Mouse (Mus musculus): ENCODE measurements around the gene Bri3.

Gene Bri3

DNA sequence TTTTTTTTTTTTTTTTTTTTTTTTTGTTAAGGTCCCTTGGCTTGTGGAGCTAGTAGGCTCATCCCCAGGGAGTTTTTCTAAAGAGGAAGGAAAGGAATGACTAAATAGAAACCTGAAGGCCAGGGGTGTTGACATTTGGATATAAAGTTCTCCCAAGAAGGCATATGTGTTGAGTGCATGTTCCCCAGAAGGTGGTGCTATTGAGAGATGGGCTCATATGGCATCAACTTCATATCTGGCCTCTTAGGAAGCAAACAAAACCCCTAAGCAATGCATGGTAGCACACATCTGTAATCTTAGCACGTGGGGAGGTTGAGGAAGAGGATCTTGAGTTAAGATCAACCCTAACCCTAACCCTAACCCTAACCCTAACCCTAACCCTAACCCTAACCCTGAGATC, 12.8 kb upstream of the Bri3 start:
- in situ Hi-C loops (cut with MboI, MseI), result loop anchor here in 1 of 2 experiments (25.0 kb wide), 1 partner anchor 1981 kb away; the partner anchor contains the start of gene Rnf6

DNA sequence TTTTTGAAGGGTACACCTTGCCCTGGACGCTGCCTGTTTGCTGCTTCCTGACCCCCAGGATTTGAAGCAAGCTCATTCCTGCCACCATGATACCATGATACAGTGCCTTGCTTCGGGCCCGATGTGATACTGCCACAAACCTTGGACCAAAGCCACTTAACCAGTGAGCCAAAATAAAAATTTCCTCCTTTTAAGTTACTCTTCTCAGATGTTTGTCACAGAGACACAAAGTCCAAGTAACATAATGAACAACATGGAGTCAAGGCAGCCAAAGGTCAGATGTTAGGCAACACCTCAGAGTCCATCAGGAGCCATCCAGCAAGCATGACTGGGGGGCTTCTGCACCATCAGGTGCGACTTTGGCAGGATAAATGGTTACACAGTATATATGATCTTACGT, 11.7 kb upstream of the Bri3 start:
- in situ Hi-C loops (cut with MboI, MseI), result loop anchor here in 1 of 2 experiments (25.0 kb wide), 1 partner anchor 1980 kb away; the partner anchor contains the start of gene Rnf6

DNA sequence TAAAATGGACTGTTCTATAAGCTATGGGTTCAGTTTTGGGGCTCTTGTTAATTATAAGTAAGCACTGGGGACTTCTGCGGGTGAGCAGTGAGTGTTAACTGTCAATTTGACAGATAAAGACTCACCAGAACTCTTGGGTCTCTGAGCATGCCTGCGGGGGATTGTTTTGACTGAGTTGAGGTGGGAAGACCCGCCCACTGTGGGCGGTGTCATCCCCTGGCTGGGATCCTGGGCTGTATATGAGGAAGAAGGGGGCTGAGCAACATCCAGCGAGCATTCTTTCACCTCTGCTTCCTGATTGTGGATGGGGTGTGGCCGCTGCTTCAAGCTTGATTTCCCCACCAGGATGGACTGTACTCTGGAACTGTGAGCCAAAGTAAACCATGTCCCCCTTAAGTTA, 10.0 kb upstream of the Bri3 start:
- in situ Hi-C loops (cut with MboI, MseI), result loop anchor here in 1 of 2 experiments (25.0 kb wide), 1 partner anchor 1978 kb away; the partner anchor contains the start of gene Rnf6

DNA sequence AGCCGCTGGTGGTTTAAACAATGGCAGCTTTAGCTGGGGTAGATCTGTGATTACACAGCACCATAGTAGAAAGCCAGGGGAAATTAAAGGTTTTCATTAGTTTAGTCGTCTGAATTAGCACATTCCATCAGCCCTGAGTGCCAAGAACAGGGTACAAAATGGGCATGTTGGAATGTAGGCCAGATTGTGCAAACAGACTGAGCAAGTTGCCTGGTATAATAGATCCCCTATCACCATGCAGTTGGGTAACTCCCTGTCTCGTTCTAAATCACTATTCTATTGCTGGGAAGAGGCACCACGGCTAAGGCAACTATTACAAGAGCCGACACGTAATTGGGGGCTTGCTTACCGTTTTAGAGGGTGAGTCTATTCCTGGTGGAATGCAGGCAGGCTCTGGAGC, 9.5 kb upstream of the Bri3 start:
- in situ Hi-C loops (cut with MboI, MseI), result loop anchor here in 1 of 2 experiments (25.0 kb wide), 1 partner anchor 1978 kb away; the partner anchor contains the start of gene Rnf6

DNA sequence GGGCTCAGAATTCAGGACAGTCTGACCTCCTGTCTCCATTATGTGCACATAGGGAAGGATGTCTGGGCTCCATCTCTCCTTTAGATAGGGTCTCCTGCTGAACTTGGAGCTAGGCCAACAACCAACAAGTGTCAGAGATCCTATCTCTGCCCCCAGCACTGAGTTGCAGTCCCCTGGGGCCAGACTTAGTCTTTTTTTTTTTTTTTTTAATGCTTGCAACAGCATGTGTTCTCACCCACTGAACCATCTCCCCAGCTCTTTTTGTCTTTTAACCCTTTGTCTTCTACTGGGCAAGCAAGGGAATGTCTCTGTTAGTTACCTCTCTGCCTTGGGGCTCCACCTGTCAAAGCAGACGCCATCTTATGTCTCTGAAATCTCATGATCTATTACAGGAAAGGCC, 5.3 kb upstream of the Bri3 start:
- in situ Hi-C loops (cut with MboI, MseI), result loop anchor here in 1 of 2 experiments (25.0 kb wide), 1 partner anchor 1973 kb away; the partner anchor contains the start of gene Rnf6

DNA sequence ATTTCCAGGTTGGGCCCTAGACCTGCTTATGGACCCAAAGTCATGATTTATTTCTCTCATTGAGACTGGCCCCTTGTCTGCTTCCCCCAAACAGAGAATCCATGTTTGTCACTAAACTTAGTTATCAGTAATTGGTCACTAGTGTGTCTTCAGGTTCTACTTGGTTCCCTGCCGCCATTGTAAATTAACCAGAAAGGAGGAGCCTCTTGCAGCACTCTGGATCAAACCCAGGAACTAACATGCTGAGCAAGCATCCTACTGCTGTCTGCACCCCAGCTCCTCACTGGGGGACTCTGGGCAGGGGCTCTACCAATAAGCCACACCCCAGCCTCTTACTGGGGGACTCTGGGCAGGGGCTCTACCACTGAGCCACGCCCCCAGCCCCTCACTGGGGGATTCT, 1.4 kb downstream of the Bri3 start:
- in situ Hi-C loops (cut with MboI, MseI), result loop anchor here in 1 of 2 experiments (25.0 kb wide), 1 partner anchor 1967 kb away; the partner anchor contains the start of gene Rnf6

DNA sequence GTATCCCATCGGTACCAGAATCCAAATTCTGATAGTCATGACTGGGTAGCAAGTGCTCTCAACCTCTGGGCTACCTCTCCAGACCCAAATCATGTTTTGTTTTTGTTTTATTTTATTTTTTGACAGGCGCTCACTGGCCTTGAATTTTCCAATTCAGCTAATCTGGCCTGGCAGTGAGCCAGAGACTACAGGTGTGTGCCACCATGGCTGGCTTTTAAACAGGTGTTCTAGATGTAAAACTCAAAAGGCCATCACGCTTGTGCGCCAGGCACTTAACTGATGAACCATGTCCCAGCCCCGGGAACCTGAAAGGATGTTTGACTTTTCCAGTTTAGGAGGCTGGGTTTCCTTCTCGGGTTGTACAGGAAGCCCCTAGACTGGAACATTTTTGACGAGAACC, 2.4 kb downstream of the Bri3 start:
- in situ Hi-C loops (cut with MboI, MseI), result loop anchor here in 1 of 2 experiments (25.0 kb wide), 1 partner anchor 1966 kb away; the partner anchor contains the start of gene Rnf6

DNA sequence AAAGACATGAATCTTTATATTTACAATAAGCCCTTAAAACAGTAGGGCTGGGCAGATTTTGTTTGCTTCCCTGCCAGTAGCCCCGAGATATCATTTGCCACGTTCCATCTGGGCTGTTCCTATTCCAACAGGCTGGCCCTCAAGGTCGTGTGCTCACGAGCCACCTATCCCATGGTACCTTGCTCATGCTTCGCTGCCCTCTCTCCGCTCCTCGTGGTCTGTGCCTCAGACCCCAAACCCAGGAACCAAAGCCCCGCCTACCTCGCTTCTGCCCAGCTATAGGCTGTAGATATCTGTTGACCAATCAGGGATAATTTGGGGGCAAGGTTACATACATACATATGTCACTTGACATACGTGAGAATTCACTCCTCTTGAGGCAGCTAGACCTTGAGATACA, 3.1 kb downstream of the Bri3 start:
- in situ Hi-C loops (cut with MboI, MseI), result loop anchor here in 1 of 2 experiments (25.0 kb wide), 1 partner anchor 1965 kb away; the partner anchor contains the start of gene Rnf6

DNA sequence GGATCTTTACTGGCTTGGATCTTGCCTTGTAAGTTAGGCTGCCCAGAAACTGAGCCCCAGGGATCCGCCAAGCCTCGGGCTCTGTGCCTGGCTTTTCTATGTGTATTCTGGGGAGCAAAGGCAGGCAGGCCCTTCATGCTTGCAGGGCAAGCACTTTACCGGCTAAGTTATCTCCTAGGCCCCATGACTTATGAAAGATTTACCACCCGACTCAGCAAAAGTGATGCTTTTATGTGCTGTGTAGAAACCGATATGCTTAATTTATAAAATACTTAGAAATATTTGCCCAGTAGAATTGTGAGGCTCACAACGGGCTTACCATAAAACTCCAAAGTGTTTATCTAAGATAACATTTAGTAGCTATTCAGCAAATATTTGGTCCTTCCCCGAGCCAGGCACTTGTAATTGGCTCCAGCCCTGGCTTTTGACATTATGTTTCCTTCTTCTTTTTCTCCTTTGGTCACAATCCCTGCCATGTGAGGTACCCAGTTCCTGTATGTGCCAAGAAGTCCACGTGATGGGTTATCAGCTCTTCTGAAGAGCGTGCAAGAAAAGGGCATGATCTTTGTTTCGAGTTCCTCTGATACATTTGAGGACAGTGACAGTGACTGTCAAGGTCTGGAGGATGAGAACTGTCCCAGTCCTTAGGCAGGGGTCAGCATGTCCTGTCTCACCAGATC, 3.8 kb downstream of the Bri3 start:
- in situ Hi-C loops (cut with MboI, MseI), result loop anchor here in 1 of 2 experiments (25.0 kb wide), 1 partner anchor 1964 kb away; the partner anchor contains the start of gene Rnf6

DNA sequence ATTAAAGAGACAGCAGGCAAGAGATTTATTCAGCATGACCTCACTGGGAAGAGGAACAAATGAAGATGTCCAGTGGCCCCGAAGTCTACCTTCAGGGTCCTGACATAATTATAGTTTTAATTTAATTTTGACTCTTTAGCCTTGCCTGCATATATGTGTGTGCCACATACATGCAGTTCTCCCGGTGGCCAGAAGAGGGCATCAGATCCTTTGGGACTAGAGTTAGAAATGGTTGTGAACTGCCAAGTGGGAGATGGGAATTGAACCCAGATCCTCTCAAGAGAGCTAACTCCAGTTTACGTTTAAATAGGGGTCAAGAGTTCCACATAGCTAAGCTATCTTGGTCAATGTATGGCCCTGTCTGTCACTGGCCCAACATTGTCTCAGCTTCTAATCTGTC, 5.6 kb downstream of the Bri3 start:
- in situ Hi-C loops (cut with MboI, MseI), result loop anchor here (10.0 to 25.0 kb wide), 3 partner anchors 105 to 1962 kb away; partner anchors contain the start of genes Baiap2l1 (in 1 of the 2) and Rnf6 (in 1 of the 2)

DNA sequence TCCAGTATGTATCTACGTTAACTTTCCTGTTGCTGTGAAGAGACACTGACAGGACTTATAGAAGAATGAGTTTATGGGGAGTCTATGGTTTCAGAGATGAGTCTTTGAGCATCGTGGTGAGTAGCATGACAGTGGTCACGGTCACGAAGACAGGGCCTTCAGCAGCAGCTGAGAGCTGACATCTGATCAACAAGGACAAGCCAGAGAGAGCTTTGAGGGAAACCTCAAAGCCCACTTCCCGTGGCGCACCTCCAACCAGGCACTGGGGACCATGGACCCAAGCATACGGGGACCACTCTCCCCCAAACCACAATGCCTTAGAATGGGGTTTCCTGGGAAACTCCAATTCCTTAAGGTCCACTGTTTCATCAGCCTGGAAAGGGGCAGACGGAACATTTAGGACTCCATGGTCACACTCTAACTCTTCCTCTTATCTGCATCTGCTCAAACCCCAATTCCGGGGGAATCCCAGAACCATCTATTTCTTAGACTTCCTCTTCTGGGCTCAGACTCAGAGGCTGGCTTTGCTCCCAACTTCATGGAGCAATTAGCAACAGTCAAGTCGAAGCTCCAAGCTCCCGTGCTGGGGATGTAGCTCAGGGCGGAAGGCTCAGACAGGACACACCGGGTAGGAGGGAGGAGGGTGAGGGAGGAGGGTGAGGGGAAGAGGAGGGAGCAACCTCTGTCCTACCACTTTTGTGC, 7.8 kb downstream of the Bri3 start:
- in situ Hi-C loops (cut with MboI, MseI), result loop anchor here (10.0 kb wide), 2 partner anchors 103 to 493 kb away; partner anchors contain the start of gene Baiap2l1 (in 1 of the 2)

DNA sequence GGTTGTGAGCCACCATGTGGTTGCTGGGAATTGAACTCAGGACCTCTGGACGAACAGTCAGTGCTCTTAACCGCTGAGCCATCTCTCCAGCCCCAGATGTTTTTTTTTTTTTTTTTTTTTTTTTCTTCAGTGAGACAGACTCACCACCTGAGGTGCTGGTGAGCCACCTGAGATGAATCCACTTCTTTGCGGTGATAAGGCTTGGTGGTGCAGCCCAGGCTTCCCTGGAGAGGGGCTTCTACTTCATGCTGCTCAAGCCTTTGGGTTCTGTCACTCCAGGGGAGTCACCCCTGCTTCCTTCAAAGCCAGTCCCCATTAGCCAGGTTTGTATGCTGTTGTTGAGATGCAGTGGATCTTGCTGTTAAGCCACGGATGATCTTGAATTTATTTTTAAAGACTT, 9.0 kb downstream of the Bri3 start:
- in situ Hi-C loops (cut with MboI, MseI), result loop anchor here (10.0 kb wide), 2 partner anchors 102 to 492 kb away; partner anchors contain the start of gene Baiap2l1 (in 1 of the 2)

DNA sequence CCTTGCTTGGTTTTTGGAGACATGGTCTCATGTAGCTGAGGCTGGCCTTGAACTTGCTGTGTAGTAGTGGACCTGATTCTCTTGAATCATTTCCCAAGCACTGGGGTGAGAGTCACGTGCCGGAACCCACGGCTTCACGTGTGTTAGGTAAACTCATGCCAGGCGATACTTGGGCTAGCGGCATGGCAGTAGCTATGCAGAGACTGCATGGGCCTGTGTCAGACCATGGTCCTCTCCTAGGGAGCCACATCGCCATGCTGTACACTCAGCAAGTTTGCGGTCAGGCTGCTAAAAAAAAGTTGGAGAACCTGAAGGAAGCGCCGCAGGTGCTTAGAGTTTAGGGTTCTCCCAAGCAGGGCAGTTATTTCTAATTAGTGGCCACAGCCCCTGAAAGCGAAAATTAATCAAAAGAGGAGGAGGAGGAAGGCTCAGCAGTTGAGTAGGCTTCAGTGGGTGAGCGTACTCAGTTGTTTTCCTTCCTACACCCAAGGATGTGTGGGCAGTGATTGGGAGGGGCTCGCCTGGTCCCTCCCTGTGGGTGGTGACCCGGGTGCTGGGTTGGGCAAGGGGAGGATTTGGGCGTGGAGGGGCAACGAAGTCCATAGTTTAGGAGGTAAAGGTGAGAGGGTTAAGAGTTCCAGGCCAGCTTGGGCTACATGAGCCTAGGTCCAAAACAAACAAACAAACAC, 10.0 kb downstream of the Bri3 start:
- in situ Hi-C loops (cut with MboI, MseI), result loop anchor here (10.0 kb wide), 2 partner anchors 101 to 491 kb away; partner anchors contain the start of gene Baiap2l1 (in 1 of the 2)

DNA sequence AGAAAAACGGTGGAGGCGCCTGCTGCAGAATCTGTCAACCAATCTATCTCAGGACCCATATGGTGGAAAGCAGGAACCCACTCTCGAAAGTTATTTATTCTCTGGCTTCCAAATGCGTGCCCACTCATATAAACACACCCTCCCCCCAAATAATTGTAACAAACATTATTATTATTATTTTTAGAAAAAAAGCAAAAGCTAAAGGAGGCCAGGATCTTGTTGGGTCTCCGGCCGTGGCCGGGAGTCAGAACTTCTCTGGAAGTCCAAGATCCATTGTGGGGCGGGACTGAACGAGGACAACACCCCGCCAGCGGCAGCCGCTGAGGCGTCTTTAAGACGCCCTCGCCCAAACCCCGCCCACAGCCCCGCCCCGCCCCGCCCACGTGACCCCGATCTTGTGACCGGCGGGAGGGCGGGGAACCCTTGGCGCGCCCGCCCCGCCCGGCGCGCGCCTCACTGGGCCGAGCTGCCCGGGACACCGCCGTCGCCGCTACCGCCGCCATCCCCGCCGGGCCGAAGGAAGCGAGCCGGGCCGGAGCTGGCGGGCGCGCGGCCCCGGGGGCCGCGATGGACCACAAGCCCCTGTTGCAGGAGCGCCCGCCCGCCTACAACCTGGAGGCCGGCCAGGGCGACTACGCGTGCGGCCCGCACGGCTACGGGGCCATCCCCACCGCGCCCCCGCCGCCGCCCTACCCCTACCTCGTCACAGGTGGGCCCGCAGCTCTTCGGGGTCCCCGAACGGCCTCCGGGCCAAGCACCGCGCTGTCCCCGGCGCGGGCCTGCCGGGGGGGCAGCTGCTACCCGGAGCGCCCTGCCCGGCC, 10.8 kb downstream of the Bri3 start:
- in situ Hi-C loops (cut with MboI, MseI), result loop anchor here (10.0 kb wide), 2 partner anchors 100 to 490 kb away; partner anchors contain the start of gene Baiap2l1 (in 1 of the 2)

DNA sequence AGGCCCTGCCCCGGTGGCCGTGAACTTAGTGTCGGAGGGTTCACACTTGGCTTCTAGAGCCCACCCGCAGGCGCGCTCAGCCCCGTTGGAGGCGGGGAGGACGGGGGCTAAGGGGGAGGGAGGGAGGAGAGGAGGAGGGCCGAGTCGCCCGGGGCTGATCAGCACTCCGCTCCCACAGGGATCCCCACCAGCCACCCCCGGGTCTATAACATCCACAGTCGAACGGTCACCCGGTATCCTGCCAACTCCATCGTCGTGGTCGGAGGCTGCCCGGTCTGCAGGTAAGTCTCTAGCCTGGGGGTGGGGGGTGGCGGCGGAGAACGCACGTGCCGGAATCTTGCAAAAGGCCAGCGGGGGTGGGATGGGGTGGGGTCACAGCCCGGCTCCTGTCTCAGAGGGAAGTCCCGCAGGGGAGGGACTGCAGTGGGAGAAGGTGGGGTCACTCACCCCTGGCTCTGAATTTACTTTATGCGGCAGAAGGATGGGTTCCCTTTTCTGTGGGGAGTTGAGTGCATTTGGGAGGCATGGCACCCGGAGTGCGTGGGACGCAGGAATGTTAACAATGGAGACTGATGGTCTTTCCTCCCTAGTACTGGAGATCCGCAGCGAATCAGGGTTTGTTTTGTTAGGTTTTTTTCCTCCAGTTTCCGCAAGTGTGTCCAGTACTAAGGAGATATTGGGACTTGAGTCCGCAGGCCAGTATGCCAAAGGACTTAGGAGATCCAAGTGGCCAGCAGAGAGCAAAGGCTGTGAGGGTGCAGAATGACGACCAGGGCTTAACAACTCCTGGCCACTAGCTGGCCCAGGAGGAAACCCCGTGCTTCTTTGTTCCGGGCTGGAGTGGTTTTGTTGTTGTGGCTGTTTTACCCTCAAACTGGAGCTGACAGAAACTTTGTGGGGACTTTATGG, 11.6 kb downstream of the Bri3 start:
- in situ Hi-C loops (cut with MboI, MseI), result loop anchor here (10.0 kb wide), 2 partner anchors 99 to 489 kb away; partner anchors contain the start of gene Baiap2l1 (in 1 of the 2)

DNA sequence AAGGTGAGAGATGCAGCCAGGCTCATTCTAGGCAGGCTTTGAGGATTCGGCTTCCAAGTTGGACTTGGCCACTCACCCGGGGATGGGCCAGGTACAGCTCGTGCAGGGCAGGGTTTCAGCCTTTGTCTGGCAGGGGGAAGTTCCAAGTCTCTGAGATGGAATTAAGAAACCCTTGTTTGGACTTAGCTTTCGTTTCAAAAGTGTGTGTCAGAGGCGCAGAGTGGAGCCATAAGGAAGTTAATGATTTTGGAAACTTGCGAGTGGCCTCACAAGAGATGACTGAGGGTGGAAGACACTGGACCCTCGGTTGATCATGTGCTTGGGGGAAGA, 12.3 kb downstream of the Bri3 start:
- in situ Hi-C loops (cut with MboI, MseI), result loop anchor here (10.0 kb wide), 2 partner anchors 98 to 488 kb away; partner anchors contain the start of gene Baiap2l1 (in 1 of the 2)

DNA sequence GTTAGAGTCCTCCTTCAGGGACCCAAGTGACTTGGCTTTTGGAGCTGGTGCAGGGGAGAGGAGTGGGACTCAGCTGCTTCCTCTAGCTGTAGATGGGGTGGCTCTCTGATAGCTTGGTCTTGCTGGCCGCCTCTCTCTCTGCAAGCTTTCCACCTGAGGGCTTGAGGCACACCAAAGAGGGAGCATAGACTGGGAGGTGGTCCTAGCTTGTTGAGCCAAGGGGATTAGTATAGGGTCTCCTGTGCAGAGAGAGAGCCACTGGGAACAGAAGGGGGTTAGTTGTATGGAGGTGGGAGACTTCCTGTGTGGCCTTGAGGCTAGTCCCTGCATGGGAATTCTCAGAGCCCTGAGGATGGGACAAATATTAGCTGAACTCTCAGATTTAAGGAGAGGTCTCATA, 12.7 kb downstream of the Bri3 start:
- in situ Hi-C loops (cut with MboI, MseI), result loop anchor here (10.0 kb wide), 2 partner anchors 98 to 488 kb away; partner anchors contain the start of gene Baiap2l1 (in 1 of the 2)

DNA sequence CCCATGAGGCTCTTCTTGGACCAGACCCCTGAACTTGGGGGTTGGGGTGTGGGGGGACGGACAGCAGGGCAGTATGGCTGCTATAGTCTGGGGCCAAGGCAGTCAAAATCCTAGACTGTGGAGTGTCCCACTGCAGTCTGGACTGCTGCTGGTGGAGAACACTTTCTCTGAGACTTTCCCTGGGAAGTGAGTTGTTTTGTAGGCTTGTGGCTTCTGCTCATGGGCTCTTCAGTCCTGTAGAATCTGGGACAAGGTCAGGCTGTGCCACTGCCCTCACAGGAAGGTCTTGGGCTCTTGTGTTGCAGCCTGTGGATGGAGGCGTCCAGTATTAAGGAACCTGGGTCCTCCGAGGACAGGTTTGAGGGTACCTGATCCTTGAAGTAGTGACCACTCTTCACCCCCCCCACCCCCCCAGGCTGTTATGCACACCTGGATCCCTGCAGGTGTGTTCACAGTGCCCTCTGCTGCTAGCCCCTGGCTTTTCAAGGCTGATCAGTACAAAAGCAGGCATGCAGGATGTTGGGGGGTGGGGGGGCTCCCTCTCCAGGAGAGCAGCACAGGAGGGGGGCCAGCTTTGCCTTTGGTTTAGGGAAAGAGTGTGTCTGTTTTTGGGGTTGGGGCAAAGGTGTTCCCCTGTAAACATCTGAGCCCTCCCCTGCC, 13.3 kb downstream of the Bri3 start:
- in situ Hi-C loops (cut with MboI, MseI), result loop anchor here (10.0 kb wide), 2 partner anchors 97 to 487 kb away; partner anchors contain the start of gene Baiap2l1 (in 1 of the 2)
